Mouse (Mus musculus) adipose tissue, adult 10 weeks (tissue): Measurements from ENCODE around the gene Nyap2. TPM values are rescaled to one million over a fixed set of nuclear protein-coding genes. Genes with fewer than 3 reads are reported as not detected.

Experiments used
- polyA plus RNA-seq: library from polyadenylated mRNA; stranded (reverse); fragments of 350-450 nt; fragmentation: Illumina TruSeq; extraction: RNeasy Lipid Tissue Mini Kit (QIAGEN cat#74804); gene quantifications from one replicate; pipeline ENCODE4 v1.2.3, GENCODE M21; 2014; ENCODE audit warnings: low read depth, low replicate concordance

The Nyap2 gene
- 0.24 TPM for polyA plus RNA-seq

DNA sequence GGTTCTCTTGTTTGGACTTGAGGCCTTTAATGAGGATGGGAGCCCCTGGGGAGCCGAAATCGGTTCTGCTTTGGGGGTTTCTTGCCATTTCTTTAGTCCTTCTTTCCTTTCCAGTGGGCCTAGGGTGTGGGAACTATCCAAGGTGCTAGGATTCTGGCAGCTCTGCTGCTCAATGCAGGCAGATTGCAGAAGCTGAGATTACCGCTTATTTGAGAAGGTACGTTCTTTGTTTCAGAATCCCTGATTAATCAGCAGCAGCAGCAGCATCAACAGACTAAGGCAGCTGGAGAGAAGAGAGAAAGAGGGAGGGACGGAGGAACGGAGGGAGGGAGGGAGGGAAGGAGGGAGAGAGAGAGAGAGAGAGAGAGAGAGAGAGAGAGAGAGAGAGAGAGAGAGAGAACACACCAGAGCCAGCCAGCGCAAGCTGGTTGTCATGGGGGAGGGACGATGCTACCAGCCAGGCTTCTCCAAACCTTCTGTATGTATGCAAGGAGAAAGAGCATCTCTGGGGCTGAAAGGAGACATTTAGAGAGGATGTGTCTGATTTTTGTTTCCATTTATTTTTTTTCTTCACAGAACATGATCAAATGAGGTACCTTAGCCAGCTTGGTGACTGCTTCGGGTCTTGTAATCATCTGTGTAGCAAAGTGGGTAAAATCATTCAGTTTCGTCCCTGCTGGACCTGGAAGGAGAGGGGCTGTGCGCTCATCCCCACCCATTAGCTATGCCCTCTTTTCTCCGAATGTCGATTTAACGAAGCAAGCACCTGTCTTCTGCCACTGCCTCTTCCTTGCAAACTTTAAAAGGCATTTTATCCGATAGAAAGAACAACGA, at the start of gene Nyap2:
TSS of gene Nyap2 (plus strand) at position 120 of the 834 bp plus-strand sequence.

